Mouse (Mus musculus) liver, embryonic 11.5 days (tissue): Measurements from ENCODE around the gene Tmem44. TPM values are rescaled to one million over a fixed set of nuclear protein-coding genes. Genes with fewer than 3 reads are reported as not detected.

Experiments used
- ATAC-seq: fragments of 200-750 bp; cut with Nextera tagmentation; replicated peaks from 2 replicates; pipeline ENCODE4 v1.8.0; 2017; ENCODE audit warnings: moderate number of reproducible peaks, mild to moderate bottlenecking, moderate TSS enrichment, moderate library complexity; ENCODE audit not compliant: low FRiP score
- DNase-seq: peaks from one replicate; pipeline ENCODE4 v3.0.0-alpha.2; 2017; ENCODE audit warnings: low spot score
- H3K27ac ChIP-seq: fragments of 300-500 bp; sonication (generic); 2 replicates; pipeline ENCODE4 v1.5.1; 2014; ENCODE audit warnings: mild to moderate bottlenecking, low read depth, low read length, control low read depth
- H3K27me3 ChIP-seq: fragments of 300-500 bp; sonication (generic); replicated peaks from 2 replicates; pipeline ENCODE4 v1.6.1; 2014; ENCODE audit warnings: low read length, mixed read lengths; ENCODE audit not compliant: control insufficient read depth, insufficient read depth
- H3K36me3 ChIP-seq: fragments of 300-500 bp; sonication (generic); 2 replicates; pipeline ENCODE4 v1.6.1; 2014; ENCODE audit warnings: mild to moderate bottlenecking, low read length, moderate library complexity, mixed read lengths; ENCODE audit not compliant: control insufficient read depth, insufficient read depth
- H3K4me1 ChIP-seq: fragments of 300-500 bp; sonication (generic); replicated peaks from 2 replicates; pipeline ENCODE4 v1.6.1; 2014; ENCODE audit warnings: low read length, mixed read lengths; ENCODE audit not compliant: control insufficient read depth, insufficient read depth
- H3K4me2 ChIP-seq: fragments of 300-500 bp; sonication (generic); 2 replicates; pipeline ENCODE4 v1.6.1; 2014; ENCODE audit warnings: mild to moderate bottlenecking, control low read depth, moderate library complexity
- H3K4me3 ChIP-seq: fragments of 300-500 bp; sonication (generic); 2 replicates; pipeline ENCODE4 v1.5.1; 2014; ENCODE audit warnings: low read depth, low read length, control low read depth
- H3K9ac ChIP-seq: fragments of 300-500 bp; sonication (generic); 2 replicates; pipeline ENCODE4 v1.6.1; 2014; ENCODE audit warnings: low read depth, low read length, control low read depth
- H3K9me3 ChIP-seq: fragments of 300-500 bp; sonication (generic); 2 replicates; pipeline ENCODE4 v1.6.1; 2016; ENCODE audit warnings: low read length, inconsistent platforms, mixed read lengths; ENCODE audit not compliant: control insufficient read depth
- WGBS: fragments of 180-500 bp; shearing (Covaris S2); extraction: QIAGEN DNeasy Blood & Tissue Kit; methylation state at CpG from one replicate; pipeline ENCODE4 v1.1.7; 2014; 5-methylcytosine and 5-hydroxymethylcytosine counted together
- polyA plus RNA-seq: library from polyadenylated mRNA; unstranded; fragments of >200 nt; fragmentation: Nextera tagmentation; extraction: Ambion mirVana; gene quantifications from 2 replicates; pipeline ENCODE4 v1.2.1, GENCODE M21; 2014

Tmem44 gene
- polyA plus RNA-seq, 1 experiment from 2014 or later = 3.5 TPM

GRCm38 (mm10) chr16:30531761-30532406 lies 18.8 kb downstream of the Tmem44 start:
- ATAC-seq = no peak; the same call in 1 of the 2 replicates
- no peak overlapping the region for H3K27ac ChIP-seq
- 23% methylated on average over 20 of the region's 20 CpGs for WGBS
- H3K36me3 ChIP-seq = no peaks in the 10 kb centered on the region
- peaks cover 12% of the 10 kb centered on the region; the same call in 1 of the 2 replicates for H3K27me3 ChIP-seq
- no peak for DNase-seq
- no peaks in the 10 kb centered on the region for H3K9me3 ChIP-seq
- H3K4me2 ChIP-seq = no peak overlapping the region
- no peak overlapping the region for H3K4me3 ChIP-seq
- H3K4me1 ChIP-seq = 0 out of 2 replicates have a peak, but pooled peaks cover 3% of the 10 kb centered on the region
- no peak overlapping the region for H3K9ac ChIP-seq

GRCm38 (mm10) chr16:30530815-30531214 lies 19.8 kb downstream of the Tmem44 start:
- H3K4me1 ChIP-seq = 0 out of 2 replicates have a peak, but pooled peaks cover 3% of the 10 kb centered on the region
- H3K27me3 ChIP-seq = peaks cover 12% of the 10 kb centered on the region; the same call in 1 of the 2 replicates
- H3K27ac ChIP-seq = no peak overlapping the region
- H3K9ac ChIP-seq = no peak overlapping the region
- WGBS = 45% methylated on average over 4 of the region's 4 CpGs
- no peaks in the 10 kb centered on the region for H3K9me3 ChIP-seq
- H3K4me2 ChIP-seq = no peak overlapping the region
- H3K4me3 ChIP-seq = no peak overlapping the region
- DNase-seq = no peak
- no peaks in the 10 kb centered on the region for H3K36me3 ChIP-seq
- ATAC-seq = no peak

- Histone ChIP-seq H3K9me3 (no peaks in the 10 kb centered on the region), H3K9ac (no peak overlapping the region), H3K4me3 (no peak overlapping the region), H3K4me1 (0 out of 2 replicates have a peak, but pooled peaks cover 3% of the 10 kb centered on the region), H3K27me3 (peaks cover 8% of the 10 kb centered on the region; the same call in 1 of the 2 replicates), H3K4me2 (no peak overlapping the region), H3K36me3 (no peaks in the 10 kb centered on the region), H3K27ac (no peak overlapping the region)
- ATAC-seq = no peak
- no peak for DNase-seq
- 76% methylated on average over 8 of the region's 8 CpGs for WGBS
These were observed 22.3 kb downstream of the Tmem44 start for GRCm38 (mm10) chr16:30528386-30528785.

GRCm38 (mm10) chr16:30527889-30528288 lies 22.8 kb downstream of the Tmem44 start:
- Histone ChIP-seq H3K9ac (no peak overlapping the region), H3K27me3 (peaks cover 6% of the 10 kb centered on the region; the same call in 1 of the 2 replicates), H3K36me3 (no peaks in the 10 kb centered on the region), H3K9me3 (no peaks in the 10 kb centered on the region), H3K4me2 (no peak overlapping the region), H3K4me3 (no peak overlapping the region), H3K27ac (no peak overlapping the region), H3K4me1 (0 out of 2 replicates have a peak, but pooled peaks cover 3% of the 10 kb centered on the region)
- ATAC-seq (no peak), DNase-seq (no peak)
- WGBS = 72% methylated on average over 2 of the region's 2 CpGs

- Histone ChIP-seq H3K4me3 (no peak overlapping the region), H3K36me3 (no peaks in the 10 kb centered on the region), H3K9ac (no peak overlapping the region), H3K27me3 (no peaks in the 10 kb centered on the region), H3K9me3 (no peaks in the 10 kb centered on the region), H3K4me1 (no peaks in the 10 kb centered on the region), H3K4me2 (no peak overlapping the region), H3K27ac (no peak overlapping the region)
- DNase-seq (no peak), ATAC-seq (no peak)
- 78% methylated on average over 14 of the region's 14 CpGs for WGBS
These were observed 24.9 kb downstream of the Tmem44 start for GRCm38 (mm10) chr16:30525756-30526155.

- Histone ChIP-seq H3K4me2 (no peak overlapping the region), H3K27ac (no peak overlapping the region), H3K27me3 (no peaks in the 10 kb centered on the region), H3K36me3 (no peaks in the 10 kb centered on the region), H3K9me3 (no peaks in the 10 kb centered on the region), H3K4me1 (no peaks in the 10 kb centered on the region), H3K4me3 (no peak overlapping the region), H3K9ac (no peak overlapping the region)
- 81% methylated on average over 6 of the region's 6 CpGs for WGBS
- ATAC-seq (no peak), DNase-seq (no peak)
These were observed 26.2 kb downstream of the Tmem44 start for GRCm38 (mm10) chr16:30524481-30524880.

GRCm38 (mm10) chr16:30522253-30522940 lies 28.2 kb downstream of the Tmem44 start:
- H3K9ac ChIP-seq = no peak overlapping the region
- H3K9me3 ChIP-seq = no peaks in the 10 kb centered on the region
- no peaks in the 10 kb centered on the region; the same call in 1 of the 2 replicates for H3K27me3 ChIP-seq
- peaks cover 4% of the 10 kb centered on the region; the same call in 1 of the 2 replicates for H3K4me1 ChIP-seq
- no peak for ATAC-seq
- no peak overlapping the region for H3K4me2 ChIP-seq
- H3K36me3 ChIP-seq = no peaks in the 10 kb centered on the region
- H3K4me3 ChIP-seq = no peak overlapping the region
- 66% methylated on average over 10 of the region's 10 CpGs for WGBS
- H3K27ac ChIP-seq = no peak overlapping the region
- DNase-seq = no peak

GRCm38 (mm10) chr16:30521147-30521546 lies 29.5 kb downstream of the Tmem44 start:
- Histone ChIP-seq H3K27ac (no peak overlapping the region), H3K4me1 (peaks cover 4% of the 10 kb centered on the region; the same call in 1 of the 2 replicates), H3K9me3 (no peaks in the 10 kb centered on the region), H3K4me2 (no peak overlapping the region), H3K27me3 (no peaks in the 10 kb centered on the region; the same call in none of the 2 replicates), H3K36me3 (no peaks in the 10 kb centered on the region), H3K9ac (no peak overlapping the region), H3K4me3 (no peak overlapping the region)
- DNase-seq = no peak
- WGBS = 41% methylated on average over 3 of the region's 3 CpGs
- ATAC-seq = no peak
